Mouse (Mus musculus) spleen, adult 2 months (tissue): ENCODE results near the gene Gm49373.

ENCODE experiments used
- CTCF ChIP-seq: fragments of 200-500 bp; IDR thresholded peaks from 2 replicates; pipeline ENCODE4 v1.5.1; 2011; ENCODE audit warnings: mild to moderate bottlenecking, inconsistent platforms; ENCODE audit not compliant: insufficient read depth, insufficient read length, insufficient replicate concordance; ENCODE audit errors: extremely low read depth
- POLR2A ChIP-seq: fragments of 200-500 bp; IDR thresholded peaks from 2 replicates; pipeline ENCODE4 v1.6.1; 2011; ENCODE audit warnings: low read depth, low read length, inconsistent platforms

DNA sequence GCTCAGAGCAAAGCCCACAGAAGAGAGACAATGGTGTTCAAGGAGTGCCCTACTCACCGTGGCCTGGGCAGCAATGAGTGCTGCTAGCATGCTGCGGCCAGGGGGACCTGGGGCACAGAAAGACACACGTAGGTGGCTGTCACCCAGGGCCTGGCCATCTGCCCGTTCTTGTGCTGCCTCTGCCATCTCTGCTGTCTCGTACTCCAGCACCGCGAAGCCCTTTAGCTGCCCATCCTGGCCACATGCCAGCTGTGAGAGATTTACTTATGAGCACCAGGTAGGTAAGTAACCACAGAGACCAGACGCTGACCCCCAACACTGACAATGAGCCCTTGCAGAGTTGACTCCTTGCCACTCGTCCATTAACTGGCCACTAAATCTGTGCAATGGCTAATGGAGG lies 8.2 kb upstream of the Gm49373 start:
- TF ChIP-seq CTCF (no peak), POLR2A (no peak)
